Mouse (Mus musculus) ovary, postnatal 36 days (tissue): ENCODE measurements around the gene Efna1.

Experiments
- DNase-seq: peaks from one replicate; pipeline ENCODE4 v3.0.0; 2022; ENCODE audit warnings: low spot score, mixed read lengths

The Efna1 gene

GRCm38 (mm10) chr3:89244982-89245687, 35.8 kb downstream of the Efna1 start:
- DNase-seq = no peak

GRCm38 (mm10) chr3:89244158-89244981, 36.6 kb downstream of the Efna1 start:
- no peak for DNase-seq

- peak; percentile 47 for DNase-seq
Observed at GRCm38 (mm10) chr3:89243609-89244008, 37.3 kb downstream of the Efna1 start.

- no peak for DNase-seq
Observed at GRCm38 (mm10) chr3:89242331-89242895, 38.5 kb downstream of the Efna1 start.

GRCm38 (mm10) chr3:89238494-89238893, 42.4 kb downstream of the Efna1 start:
- DNase-seq = no peak

GRCm38 (mm10) chr3:89237682-89238081, 43.3 kb downstream of the Efna1 start:
- DNase-seq = no peak

GRCm38 (mm10) chr3:89236516-89236915, 44.4 kb downstream of the Efna1 start:
- DNase-seq = no peak

GRCm38 (mm10) chr3:89233562-89234110, 47.3 kb downstream of the Efna1 start:
- DNase-seq = peak; percentile 48

GRCm38 (mm10) chr3:89232614-89233013, 48.3 kb downstream of the Efna1 start:
- DNase-seq = no peak

- DNase-seq = no peak
Observed at GRCm38 (mm10) chr3:89231772-89232275, 49.1 kb downstream of the Efna1 start.

GRCm38 (mm10) chr3:89231345-89231744, 49.6 kb downstream of the Efna1 start:
- DNase-seq = no peak

GRCm38 (mm10) chr3:89230561-89230960, 50.4 kb downstream of the Efna1 start:
- no peak for DNase-seq

- DNase-seq = no peak
Observed at GRCm38 (mm10) chr3:89229276-89229675, 51.7 kb downstream of the Efna1 start.

- no peak for DNase-seq
Observed at GRCm38 (mm10) chr3:89228836-89229235, 52.1 kb downstream of the Efna1 start, which contains the start of gene Muc1. Gene Muc1 (plus strand): TSS chr3:89229057.

GRCm38 (mm10) chr3:89228180-89228549, 52.8 kb downstream of the Efna1 start:
- DNase-seq = peak; percentile 89

- peak; percentile 88 for DNase-seq
Observed at GRCm38 (mm10) chr3:89227307-89228179, 53.4 kb downstream of the Efna1 start.

GRCm38 (mm10) chr3:89226900-89227299, 54.0 kb downstream of the Efna1 start, which contains the start of gene Mtx1:
Gene Mtx1 (minus strand): TSS chr3:89227088.
- DNase-seq = no peak

- DNase-seq = no peak
Observed at GRCm38 (mm10) chr3:89226361-89226760, 54.6 kb downstream of the Efna1 start.

GRCm38 (mm10) chr3:89225918-89226317, 55.0 kb downstream of the Efna1 start:
- no peak for DNase-seq

- no peak for DNase-seq
Observed at GRCm38 (mm10) chr3:89225321-89225815, 55.6 kb downstream of the Efna1 start.

GRCm38 (mm10) chr3:89224796-89225195, 56.1 kb downstream of the Efna1 start:
- DNase-seq = no peak
